Mouse (Mus musculus) heart, embryonic 14.5 days (tissue): ENCODE measurements around the gene Btbd7. TPM values are rescaled to one million over a fixed set of nuclear protein-coding genes. Genes with fewer than 3 reads are reported as not detected.

ENCODE experiments used
- ATAC-seq: fragments of 200-750 bp; cut with Nextera tagmentation; 2 replicates; pipeline ENCODE4 v1.8.0; 2017; ENCODE audit warnings: low read depth, moderate TSS enrichment; ENCODE audit not compliant: insufficient number of reproducible peaks, insufficient read depth, low FRiP score
- H3K27ac ChIP-seq, 2 experiments: fragments of 200-500 bp in 1 of 2; fragments of 300-500 bp in 1 of 2; sonication (generic) in 1 of 2; replicated peaks in 1 of 2; 2 replicates each; pipeline ENCODE4 v1.5.1; 2012 to 2014; ENCODE audit warnings: low read depth in 2 of 2, low read length in 2 of 2, control low read depth in 1 of 2, mild to moderate bottlenecking in 1 of 2, mixed read lengths in 1 of 2; ENCODE audit not compliant: control insufficient read depth in 1 of 2, insufficient read depth in 1 of 2
- H3K27me3 ChIP-seq: fragments of 300-500 bp; sonication (generic); 2 replicates; pipeline ENCODE4 v1.6.1; 2014; ENCODE audit warnings: mild to moderate bottlenecking, low read length, control low read depth; ENCODE audit not compliant: control insufficient read depth, insufficient read depth
- H3K36me3 ChIP-seq: fragments of 300-500 bp; sonication (generic); 2 replicates; pipeline ENCODE4 v1.6.1; 2014; ENCODE audit warnings: mild to moderate bottlenecking, control low read depth, low read length, mixed read lengths; ENCODE audit not compliant: control insufficient read depth, insufficient read depth
- H3K4me1 ChIP-seq, 2 experiments: fragments of 200-500 bp in 1 of 2; fragments of 300-500 bp in 1 of 2; sonication (generic) in 1 of 2; 2 replicates each; pipeline ENCODE4 v1.6.1; 2012 to 2014; ENCODE audit warnings: low read length in 2 of 2, control low read depth in 1 of 2, mixed read lengths in 1 of 2; ENCODE audit not compliant: control insufficient read depth in 2 of 2, insufficient read depth in 2 of 2
- H3K4me2 ChIP-seq: fragments of 300-500 bp; sonication (generic); 2 replicates; pipeline ENCODE4 v1.6.1; 2014; ENCODE audit warnings: mild to moderate bottlenecking, low read length
- H3K4me3 ChIP-seq, 2 experiments: fragments of 200-500 bp in 1 of 2; fragments of 300-500 bp in 1 of 2; sonication (generic) in 1 of 2; 2 replicates each; pipeline ENCODE4 v1.5.1; 2012 to 2014; ENCODE audit warnings: low read length in 2 of 2, mild to moderate bottlenecking in 2 of 2, control low read depth in 1 of 2, low read depth in 1 of 2, moderate library complexity in 1 of 2; ENCODE audit not compliant: control insufficient read depth in 1 of 2, insufficient read depth in 1 of 2
- H3K9ac ChIP-seq: fragments of 300-500 bp; sonication (generic); 2 replicates; pipeline ENCODE4 v1.6.1; 2014; ENCODE audit warnings: mild to moderate bottlenecking, low read length
- H3K9me3 ChIP-seq: fragments of 300-500 bp; sonication (generic); 2 replicates; pipeline ENCODE4 v1.6.1; 2016; ENCODE audit warnings: low read length, control low read depth; ENCODE audit not compliant: control insufficient read depth
- WGBS: fragments of 180-500 bp; shearing (Covaris S2); extraction: QIAGEN DNeasy Blood & Tissue Kit; methylation state at CpG from one replicate; pipeline ENCODE4 v1.1.7; 2014; 5-methylcytosine and 5-hydroxymethylcytosine counted together
- polyA plus RNA-seq: library from polyadenylated mRNA; unstranded; fragments of >200 nt; fragmentation: Nextera tagmentation; extraction: Ambion mirVana; gene quantifications from 2 replicates; pipeline ENCODE4 v1.2.1, GENCODE M21; 2014

Btbd7 gene
- polyA plus RNA-seq, 1 experiment from 2014 or later: 16.4 TPM

DNA sequence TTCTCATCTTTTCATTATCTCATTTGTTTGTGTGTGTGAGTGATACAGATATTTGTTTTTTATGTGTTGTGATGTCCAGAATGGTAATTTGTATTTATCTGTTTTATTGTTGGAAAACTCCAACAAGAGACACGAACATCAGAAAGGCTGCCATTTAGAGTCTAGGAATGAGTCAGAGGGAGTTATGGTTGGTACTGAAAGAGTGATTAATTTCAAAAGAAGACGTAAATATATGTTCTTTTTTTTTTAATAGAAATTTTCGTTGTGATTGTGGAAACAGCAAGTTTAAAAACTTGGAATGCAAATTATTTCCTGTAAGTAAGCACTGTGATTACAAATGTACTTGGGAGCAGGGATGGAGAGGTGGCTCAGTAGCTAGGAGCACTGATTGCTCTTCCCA, 116.6 kb downstream of the Btbd7 start:
- H3K4me1 ChIP-seq: peaks cover 4 to 15% of the 10 kb centered on the region in 2 experiments
- no peak overlapping the region for H3K27ac ChIP-seq
- 83% methylated on average over 3 of the region's 3 CpGs for WGBS
- H3K9me3 ChIP-seq: no peaks in the 10 kb centered on the region
- H3K36me3 ChIP-seq: peaks cover 49% of the 10 kb centered on the region
- H3K4me2 ChIP-seq: no peak overlapping the region
- H3K27me3 ChIP-seq: no peaks in the 10 kb centered on the region
- H3K9ac ChIP-seq: no peak overlapping the region
- no peak for ATAC-seq
- no peak overlapping the region for H3K4me3 ChIP-seq

- H3K9me3 ChIP-seq: no peaks in the 10 kb centered on the region
- H3K9ac ChIP-seq: peak overlapping the region; percentile 92
- no peak for ATAC-seq
- H3K27ac ChIP-seq: no peak overlapping the region; a peak in 1 of 4 replicates
- WGBS: 4% methylated on average over 5 of the region's 5 CpGs
- H3K36me3 ChIP-seq: peaks cover 28% of the 10 kb centered on the region
- H3K4me2 ChIP-seq: peak overlapping the region; percentile 93
- peaks cover 8 to 19% of the 10 kb centered on the region in 2 experiments for H3K4me1 ChIP-seq
- H3K27me3 ChIP-seq: no peaks in the 10 kb centered on the region
- H3K4me3 ChIP-seq: peak overlapping the region; percentile 67 to 73
Measured at GRCm38 (mm10) chr12:102758936-102759335, 119.3 kb downstream of the Btbd7 start.

DNA sequence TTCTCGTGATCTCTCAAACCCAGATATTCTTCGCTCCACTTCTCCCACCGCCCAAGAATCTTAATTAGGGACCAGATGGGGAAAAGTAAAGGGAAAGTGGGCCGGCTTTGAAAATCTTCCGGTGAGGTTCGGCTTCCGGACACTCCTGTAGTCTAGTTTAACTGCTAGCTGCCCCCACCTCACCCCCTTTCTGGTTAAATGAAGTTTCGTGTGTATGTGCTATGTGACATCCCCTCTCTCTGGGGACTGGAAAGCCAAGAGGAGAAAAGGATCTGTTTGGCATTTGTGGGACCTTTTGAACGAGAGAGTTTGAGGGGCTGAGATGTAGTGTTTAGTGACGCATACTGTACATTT, 119.9 kb downstream of the Btbd7 start, which contains the start of gene Gm20604:
TSS of gene Gm20604 (minus strand) at position 270 of the 354 bp plus-strand sequence.
- Histone ChIP-seq H3K9ac (peak within 1 kb of the TSS; percentile 92), H3K4me3 (peak within 1 kb of the TSS; percentile 73 to 87), H3K4me2 (peak within 1 kb of the TSS; percentile 93), H3K36me3 (peaks cover 23% of the 10 kb centered on the region), H3K4me1 (peaks cover 8 to 16% of the 10 kb centered on the region in 2 experiments), H3K27me3 (no peaks in the 10 kb centered on the region), H3K9me3 (no peaks in the 10 kb centered on the region), H3K27ac (peak within 1 kb of the TSS; percentile 88 to 89)
- WGBS: 0% methylated on average over 10 of the region's 10 CpGs
- no peak for ATAC-seq

DNA sequence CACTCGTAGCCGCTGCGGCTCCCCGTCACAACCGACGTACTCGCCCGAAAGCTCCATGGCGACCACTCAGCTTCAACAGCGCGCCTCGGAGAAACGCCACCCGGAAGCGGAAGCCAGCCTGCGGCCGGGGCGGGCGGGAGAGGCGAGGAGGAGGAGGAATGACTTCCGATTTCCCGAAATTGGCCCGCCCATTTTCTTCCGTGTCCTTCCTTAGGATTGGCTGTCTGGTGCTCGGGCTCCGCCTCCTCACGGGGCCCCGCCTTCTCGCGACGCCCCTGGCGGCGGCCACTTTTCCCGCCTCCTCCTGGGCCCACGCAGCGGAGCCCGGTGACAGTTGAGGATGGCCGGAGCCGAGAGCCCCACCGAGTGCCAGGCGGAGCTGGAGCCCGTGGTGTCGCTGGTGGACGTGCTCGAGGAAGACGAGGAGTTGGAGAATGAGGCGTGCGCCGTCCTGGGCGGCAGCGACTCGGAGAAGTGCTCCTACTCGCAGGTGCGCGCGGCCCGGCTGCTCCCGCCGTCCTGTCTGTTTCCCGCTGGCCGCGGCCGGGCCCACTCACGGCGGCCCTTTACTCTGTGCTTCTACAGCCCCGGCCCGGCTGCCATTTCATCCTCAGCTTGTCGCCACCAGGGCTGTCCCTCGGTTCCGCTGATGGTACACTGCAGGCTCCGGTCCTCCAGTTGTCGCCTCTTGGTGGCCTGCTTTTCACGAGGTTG, 120.4 kb downstream of the Btbd7 start, which contains the start of the genes Gm28051, Gon7 and Ubr7:
TSS of gene Gm28051 (minus strand) at position 77 of the 714 bp plus-strand sequence.
TSS of gene Gon7 (minus strand) at position 115 of the 714 bp plus-strand sequence.
TSS of gene Ubr7 (plus strand) at position 279 of the 714 bp plus-strand sequence.
- under 1% methylated on average over 73 of the region's 73 CpGs for WGBS
- no peaks in the 10 kb centered on the region for H3K9me3 ChIP-seq
- peaks cover 20% of the 10 kb centered on the region for H3K36me3 ChIP-seq
- peak within 1 kb of the TSS; percentile 88 to 89 for H3K27ac ChIP-seq
- H3K4me3 ChIP-seq: peak within 1 kb of the TSS; percentile 73 to 87
- peak; percentile 96 for ATAC-seq
- peak within 1 kb of the TSS; percentile 92 for H3K9ac ChIP-seq
- H3K27me3 ChIP-seq: no peaks in the 10 kb centered on the region
- peaks cover 8 to 16% of the 10 kb centered on the region in 2 experiments for H3K4me1 ChIP-seq
- peak within 1 kb of the TSS; percentile 93 for H3K4me2 ChIP-seq

GRCm38 (mm10) chr12:102757055-102757688, 121.1 kb downstream of the Btbd7 start:
- WGBS: under 1% methylated on average over 46 of the region's 46 CpGs
- Histone ChIP-seq H3K4me3 (peak overlapping the region; percentile 73 to 87), H3K27ac (peak overlapping the region; percentile 88 to 89), H3K27me3 (no peaks in the 10 kb centered on the region), H3K4me1 (peaks cover 8 to 16% of the 10 kb centered on the region in 2 experiments), H3K9ac (peak overlapping the region; percentile 92), H3K4me2 (peak overlapping the region; percentile 71), H3K9me3 (no peaks in the 10 kb centered on the region), H3K36me3 (peaks cover 13% of the 10 kb centered on the region)
- ATAC-seq: peak; percentile 83

- H3K4me1 ChIP-seq: peaks cover 8 to 18% of the 10 kb centered on the region in 2 experiments
- no peaks in the 10 kb centered on the region for H3K9me3 ChIP-seq
- H3K27ac ChIP-seq: no peak overlapping the region
- 0 out of 2 replicates have a peak, but pooled peaks cover 5% of the 10 kb centered on the region for H3K36me3 ChIP-seq
- H3K9ac ChIP-seq: peak overlapping the region; percentile 92; the same call in 1 of the 2 replicates
- peak overlapping the region; percentile 73 to 87 for H3K4me3 ChIP-seq
- no peak for ATAC-seq
- WGBS: 83% methylated on average over 7 of the region's 7 CpGs
- H3K4me2 ChIP-seq: peak overlapping the region; percentile 71
- H3K27me3 ChIP-seq: no peaks in the 10 kb centered on the region
Measured at GRCm38 (mm10) chr12:102756304-102756703, 122.0 kb downstream of the Btbd7 start.

DNA sequence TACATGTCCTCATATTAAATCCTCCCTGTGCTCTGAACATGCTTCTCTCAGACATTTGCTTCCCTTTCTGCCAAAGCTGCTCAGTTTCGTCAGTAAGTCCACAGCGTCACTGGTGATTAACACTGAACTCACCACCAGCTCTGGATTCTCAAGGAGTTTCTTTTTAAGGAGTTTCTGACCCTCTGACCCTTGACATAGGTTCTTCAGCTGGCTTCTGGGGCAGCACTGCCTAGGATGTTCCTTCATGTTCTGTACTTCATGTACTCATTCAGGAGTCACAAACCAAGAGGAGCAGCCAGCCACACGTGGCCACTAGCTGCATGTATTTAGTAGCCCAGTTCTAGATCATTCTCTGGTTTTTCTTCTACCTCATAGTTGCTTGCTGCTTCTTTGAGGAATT, 130.0 kb downstream of the Btbd7 start:
- no peak overlapping the region for H3K4me3 ChIP-seq
- WGBS: 87% methylated on average over 3 of the region's 3 CpGs
- no peak overlapping the region for H3K4me2 ChIP-seq
- ATAC-seq: no peak
- H3K27ac ChIP-seq: no peak overlapping the region
- H3K9me3 ChIP-seq: no peaks in the 10 kb centered on the region
- H3K27me3 ChIP-seq: no peaks in the 10 kb centered on the region
- H3K36me3 ChIP-seq: peaks cover 20% of the 10 kb centered on the region
- peaks cover 4 to 13% of the 10 kb centered on the region in 2 experiments; a peak in 2 of 4 replicates for H3K4me1 ChIP-seq
- H3K9ac ChIP-seq: no peak overlapping the region
